Mouse (Mus musculus) adrenal gland, postnatal 36 days (tissue): ENCODE data around the gene Ssh2. TPM values are rescaled to one million over a fixed set of nuclear protein-coding genes. Genes with fewer than 3 reads are reported as not detected.
"Not testable (repeated sequence)": the region's sequence is repeated elsewhere in the genome, so short reads cannot be mapped to it uniquely, and the experiment has no call there.

Source experiments
- DNase-seq, 2 experiments: peaks; one replicate each; pipeline ENCODE4 v3.0.0; 2021; ENCODE audit warnings: mixed read lengths in 1 of 2
- total RNA-seq, 2 experiments: library from RNA; stranded (reverse); gene quantifications; 2 replicates each; pipeline ENCODE4 v1.2.3; 2021

The Ssh2 gene
- total RNA-seq, 2 experiments from 2014 or later, result 16.8 to 27.1 TPM

DNA sequence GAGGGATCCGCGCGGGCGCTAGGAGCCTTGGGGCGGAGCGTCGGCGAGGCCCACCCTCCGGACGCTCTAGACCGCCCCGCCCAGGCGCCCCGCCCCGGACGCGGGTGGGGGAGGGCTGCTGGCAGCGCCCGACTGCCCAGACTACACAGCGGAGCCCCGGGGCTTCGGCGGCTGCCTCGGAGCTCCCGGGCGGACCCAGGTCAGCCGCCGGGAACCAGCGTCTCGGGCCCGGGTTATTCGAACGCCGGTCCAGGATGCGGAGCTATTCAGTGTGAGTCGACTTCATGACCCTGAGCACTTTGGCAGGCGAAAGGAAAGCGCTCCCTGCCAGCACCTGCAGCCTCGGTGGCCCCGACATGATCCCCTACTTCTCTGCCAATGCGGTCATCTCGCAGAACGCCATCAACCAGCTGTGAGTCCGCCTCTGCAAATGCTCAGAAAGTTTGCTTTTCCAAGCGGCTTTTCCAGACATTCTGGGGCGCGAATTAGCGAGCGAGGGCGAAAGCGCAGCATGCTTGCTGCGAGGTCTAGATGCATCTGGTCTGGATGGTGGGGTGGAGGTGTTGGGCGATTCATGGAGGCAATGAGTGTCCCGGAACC is 132.2 kb downstream of the Ssh2 start:
- peak; percentile 96 to 99 for DNase-seq

DNA sequence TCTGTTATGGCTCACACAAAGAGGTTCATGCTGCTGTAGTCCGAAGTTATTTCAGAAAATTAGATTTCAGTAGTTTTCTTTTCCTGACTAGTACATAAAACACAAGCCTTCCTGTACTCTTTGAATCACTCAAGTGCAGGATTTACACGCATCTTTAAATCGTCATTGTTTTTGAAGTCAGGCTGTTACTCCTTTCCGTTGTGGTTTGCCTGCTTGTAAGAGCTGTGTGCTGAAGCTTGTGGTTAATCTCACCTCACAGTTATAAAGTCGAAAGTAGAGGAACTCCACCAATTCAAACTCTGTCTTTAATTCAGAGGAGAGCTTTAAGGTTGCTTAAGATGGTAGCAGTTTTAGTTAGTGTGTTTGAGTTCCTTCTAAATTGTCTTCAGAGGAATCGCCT is 132.9 kb downstream of the Ssh2 start:
- no peak for DNase-seq

DNA sequence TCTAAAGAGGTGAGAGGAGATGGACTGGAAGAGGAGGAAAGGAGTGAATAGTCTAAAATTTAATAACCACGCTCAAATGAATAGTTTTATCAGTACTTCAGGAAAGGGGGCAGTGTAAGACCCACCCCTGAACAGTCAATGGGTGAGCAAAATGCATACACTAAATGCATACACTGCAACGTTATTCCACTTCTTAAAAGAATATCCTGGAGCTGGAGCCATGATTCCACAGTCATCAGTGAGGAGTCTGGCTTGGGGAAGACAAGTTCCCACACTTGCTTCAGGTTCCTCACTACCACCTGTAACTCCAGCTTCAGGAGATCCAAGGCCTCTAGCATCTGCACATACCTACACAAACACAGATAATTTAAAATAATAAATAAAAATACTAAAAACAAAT is 133.6 kb downstream of the Ssh2 start:
- no peak for DNase-seq

DNA sequence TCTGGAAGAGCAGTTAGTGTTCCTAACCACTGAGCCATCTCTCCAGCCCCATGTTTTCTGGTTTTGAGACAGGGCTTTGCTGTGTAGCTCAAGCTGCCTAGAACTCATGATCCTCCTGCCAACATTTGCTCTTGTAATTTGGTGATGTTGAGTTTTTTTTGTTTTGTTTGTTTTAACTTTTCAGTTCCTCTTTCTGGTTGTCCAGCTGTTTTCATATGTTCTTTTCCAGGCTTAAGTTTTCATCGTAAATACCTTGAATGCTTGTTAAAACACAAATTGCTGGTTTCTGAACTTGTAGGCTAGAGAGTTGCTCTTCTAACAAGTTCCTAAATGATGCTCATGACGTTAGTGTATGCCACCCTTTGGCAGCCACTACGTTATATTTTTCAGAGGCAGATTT is 139.0 kb downstream of the Ssh2 start:
- DNase-seq, result no peak

DNA sequence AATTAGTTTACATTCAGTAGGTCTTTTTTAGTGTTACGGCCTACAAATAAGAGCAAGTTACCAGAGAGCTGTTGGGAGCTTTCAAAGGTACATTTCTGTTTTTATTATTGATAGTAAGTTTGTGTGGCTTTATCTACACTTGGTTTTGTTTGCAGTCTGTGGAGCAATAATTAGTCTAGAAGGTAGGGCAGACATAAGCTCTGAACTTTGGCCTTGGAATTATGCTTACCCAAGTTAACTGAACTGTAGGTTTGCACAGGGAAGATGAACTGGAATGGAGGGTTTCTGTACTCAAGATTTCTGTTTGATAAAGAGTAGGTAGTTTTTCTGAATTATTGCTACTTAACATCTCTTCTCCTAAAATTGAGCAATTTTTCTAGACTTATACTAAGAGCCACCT is 141.8 kb downstream of the Ssh2 start:
- no peak for DNase-seq

DNA sequence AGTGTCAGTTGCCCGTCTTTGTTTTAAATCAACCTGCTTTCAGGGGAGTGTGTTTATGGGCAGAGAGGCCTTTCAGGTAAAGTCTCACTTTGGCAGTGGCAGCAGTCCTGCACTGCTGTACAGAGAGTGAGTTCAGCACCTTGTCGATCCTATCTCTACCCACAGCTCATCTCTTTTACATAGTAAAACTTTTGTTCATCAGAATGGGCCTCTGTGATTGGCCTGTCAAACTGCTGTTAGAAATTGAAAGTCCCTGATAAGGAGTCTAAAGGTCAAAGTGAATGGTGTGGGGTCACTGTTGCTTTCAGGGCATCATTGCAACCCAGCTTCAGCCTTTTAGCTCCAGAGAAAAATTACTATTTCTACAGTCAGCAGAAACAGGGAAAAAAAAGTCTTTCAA is 147.4 kb downstream of the Ssh2 start:
- DNase-seq, result no peak

DNA sequence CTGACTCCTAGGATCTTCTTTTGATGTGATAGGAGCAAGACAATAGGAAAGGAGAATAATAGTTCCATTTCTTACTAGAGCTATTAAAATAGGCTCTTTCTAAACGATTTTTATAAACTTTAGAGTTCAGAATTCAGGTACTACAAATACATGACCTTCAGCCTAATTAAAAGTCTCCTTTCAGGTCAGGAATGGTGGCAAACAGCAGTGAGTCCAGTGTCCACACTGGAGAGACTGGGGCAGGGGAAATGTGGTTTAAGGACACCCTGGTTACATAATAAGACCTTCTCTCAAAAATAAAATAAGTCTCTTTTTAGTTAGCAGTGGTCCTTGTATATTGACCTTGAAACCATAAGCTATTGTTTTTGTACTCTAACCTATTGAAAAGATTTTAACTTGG is 148.3 kb downstream of the Ssh2 start:
- no peak for DNase-seq

DNA sequence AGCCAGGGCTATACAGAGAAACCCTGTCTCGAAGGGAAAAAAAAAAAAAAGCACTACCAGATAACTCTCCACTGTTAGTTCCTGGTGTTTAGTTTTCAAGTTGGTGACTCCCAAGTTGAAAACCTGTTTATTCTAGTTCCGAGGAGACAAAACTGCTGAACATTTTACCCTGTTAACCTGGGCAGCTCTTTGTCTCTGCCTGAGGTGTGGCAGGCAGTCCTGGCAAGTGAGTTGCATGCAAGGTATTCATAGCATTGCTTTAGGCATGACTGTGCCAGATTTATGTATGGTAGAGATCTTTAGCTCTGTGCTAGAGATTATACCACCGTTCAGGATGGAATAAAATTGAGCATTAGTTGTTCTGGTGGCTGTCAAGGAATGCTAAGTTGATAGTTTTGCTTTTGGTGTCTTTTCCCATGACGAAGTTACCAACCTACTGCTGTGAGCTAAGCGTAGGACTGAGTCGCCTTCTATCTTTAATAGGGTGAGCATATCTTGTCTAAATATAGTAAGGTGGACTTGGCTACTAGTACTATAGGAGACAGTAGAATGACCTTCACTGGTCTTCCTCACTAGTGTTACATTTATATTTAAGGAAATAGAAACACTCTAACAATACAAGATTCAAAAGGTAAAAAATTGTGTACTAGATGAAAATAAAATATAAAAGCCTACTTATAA is 149.8 kb downstream of the Ssh2 start:
- DNase-seq, result no peak

DNA sequence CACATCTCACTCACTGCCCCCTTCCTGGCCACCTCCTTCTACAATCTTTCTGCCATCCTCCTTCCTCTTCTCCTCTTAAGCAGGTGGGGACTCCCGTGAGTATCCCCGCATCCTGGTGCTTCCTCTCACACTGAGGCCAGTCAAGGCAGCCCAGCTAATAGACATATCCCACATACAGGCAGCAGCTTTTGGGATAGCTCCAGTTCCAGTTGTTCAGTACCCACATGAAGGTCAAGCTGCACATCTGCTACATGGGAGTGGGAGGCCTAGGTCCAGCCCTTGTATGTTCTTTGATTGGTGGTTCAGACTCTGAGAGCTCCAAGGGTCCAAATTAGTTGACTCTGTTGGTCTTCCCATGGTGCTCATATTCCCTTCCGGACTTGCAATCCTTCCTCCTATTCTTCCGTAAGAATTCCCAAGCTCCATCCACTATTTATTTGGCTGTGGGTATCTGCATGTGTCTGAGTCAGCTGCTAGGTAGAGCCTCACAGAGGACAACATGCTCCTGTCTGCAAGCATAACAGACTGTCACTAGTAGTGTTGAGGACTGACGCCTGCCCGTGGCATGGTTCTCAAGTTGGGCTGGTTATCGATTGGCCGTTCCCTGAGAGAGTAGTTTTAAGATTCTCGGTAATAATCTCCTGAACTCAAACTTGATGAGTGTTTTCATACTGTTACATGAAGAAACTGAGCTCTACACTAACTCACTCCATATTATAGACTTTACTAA is 151.6 kb downstream of the Ssh2 start:
- no peak for DNase-seq

DNA sequence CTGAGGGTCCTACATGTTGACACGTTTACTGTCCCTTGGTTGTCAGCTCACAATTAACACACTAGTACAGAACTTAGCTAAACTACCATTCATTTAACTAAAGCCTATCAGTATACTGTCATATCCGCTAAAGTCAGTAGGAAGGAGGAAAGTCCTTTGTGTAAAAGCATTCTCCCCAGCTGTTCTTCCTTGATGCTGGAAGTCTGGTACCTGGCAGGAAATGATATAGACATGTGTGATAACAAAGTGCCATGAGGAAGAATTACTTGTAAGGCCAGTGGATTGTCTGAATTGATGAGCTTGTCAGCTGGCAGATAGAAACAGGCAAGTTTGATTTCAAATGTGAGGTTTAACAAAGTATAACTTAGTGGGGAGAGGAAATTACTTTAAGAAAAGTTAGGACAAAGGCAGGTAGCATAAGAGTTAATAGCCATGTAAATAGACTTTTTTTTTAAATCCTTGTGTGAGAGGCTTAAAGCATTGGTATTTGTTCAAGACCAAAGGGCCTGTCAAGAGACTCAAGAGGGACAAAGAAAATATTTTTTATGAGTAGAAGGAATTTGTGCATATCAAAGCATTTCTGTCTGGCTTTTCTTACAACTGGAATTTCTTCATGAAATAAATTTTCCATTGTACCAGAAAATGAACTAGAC is 153.2 kb downstream of the Ssh2 start:
- DNase-seq, result no peak

DNA sequence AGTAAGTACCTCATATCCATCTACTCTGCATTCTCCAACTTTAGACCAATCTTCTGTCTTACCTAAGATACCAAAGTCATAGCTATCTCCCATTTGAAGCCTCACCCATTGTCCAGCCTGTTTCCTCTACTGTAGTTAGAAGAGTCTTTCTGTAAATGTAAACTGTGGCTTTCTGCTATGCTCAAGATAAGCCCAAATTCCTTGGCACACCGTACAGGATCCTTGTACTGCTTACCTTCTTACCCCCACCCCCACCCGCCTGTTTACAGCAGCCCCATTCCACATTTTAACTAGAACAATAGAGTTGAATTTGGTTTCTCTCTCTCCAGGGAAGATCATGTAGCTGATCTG is 153.7 kb downstream of the Ssh2 start:
- DNase-seq, result no peak

DNA sequence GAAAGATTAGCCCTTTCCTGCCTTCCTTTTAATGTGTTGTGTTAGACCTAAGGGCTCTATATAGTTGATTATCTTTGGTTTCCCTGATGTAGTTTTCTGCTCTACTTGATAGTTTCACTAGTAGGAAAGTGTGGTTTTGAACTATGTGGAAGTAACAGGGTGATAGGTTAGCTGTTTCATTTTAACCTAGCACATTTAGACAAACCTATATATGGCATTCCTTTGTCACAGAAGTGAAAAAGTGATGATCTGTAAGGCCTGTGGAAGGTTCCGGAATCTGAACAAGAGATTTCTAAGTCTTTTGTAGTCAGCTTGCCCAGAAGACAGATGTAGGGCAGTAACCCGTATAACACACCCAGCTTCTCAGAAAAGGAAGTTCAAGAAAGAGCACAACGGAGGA is 155.0 kb downstream of the Ssh2 start:
- no peak for DNase-seq

DNA sequence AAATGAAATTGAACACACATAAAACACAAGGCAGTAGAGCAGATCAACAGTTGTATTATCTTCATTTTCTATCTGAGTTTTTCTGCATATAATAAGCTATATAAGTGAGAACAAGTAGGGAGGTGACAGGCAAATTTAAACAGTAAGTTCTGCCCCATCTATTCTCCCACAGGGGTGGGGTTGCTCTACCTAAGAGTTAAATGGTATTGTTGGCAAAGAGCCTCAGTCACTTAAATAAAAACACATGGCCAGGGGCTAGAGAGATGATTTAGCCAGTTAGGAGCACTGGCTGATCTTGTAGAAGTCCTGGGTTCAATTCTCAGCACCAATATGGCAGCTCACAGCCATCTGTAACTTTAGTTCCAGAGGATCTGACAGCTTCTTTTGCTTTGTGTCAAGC is 155.6 kb downstream of the Ssh2 start:
- no peak for DNase-seq

DNA sequence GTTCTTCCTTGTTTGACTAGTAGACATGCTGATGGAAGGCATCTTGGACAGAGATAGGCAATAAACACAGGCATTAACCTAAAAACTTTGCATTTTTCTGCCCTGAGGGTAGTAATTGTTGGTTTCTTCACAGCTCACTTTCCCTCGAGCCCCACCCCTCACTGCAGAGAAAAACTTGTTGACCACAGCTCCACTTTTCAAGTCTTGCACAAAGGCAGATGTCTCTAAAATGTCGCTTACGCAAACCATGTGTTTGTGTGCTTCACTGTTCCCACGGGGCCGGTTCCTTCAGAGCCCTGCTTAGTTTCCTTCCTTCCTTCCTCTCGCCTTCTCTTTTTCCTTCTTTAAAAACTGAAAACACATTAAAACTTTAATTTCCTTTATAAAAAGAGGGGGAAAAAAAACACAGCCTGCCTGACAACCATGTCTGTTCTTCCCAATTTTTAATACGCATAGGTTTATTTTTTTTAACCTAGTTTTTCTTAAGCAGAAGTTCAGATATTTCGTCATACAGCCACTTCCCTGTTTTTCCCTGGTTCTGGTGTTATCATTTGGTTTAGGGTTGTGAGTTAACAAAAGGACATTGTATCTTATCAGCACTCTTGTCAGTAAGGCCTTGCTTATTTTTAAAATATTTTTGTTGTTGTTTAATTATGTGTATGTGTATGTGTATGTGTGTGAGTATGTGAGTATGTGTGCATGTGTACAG is 156.3 kb downstream of the Ssh2 start:
- peak in 1 of 2 experiments; percentile 52 for DNase-seq

DNA sequence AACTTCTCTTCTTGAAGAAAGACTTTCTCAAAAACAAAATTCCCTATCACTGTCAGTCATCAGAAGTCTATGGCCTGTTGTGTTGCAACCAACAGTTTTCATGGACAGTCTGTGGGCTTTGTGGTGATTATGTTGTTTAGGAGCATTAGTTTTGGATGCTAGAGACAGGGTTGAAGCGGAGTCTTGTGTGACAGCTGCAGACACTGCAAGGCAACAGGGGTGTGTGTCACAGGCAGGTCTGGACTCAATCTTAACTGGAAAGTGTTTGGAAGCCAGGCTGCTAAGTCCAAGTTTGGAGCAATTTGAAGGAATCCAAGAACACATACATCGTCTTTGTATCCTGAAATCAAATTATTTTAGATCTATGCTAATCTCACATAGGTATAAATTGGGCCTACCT is 162.5 kb downstream of the Ssh2 start:
- DNase-seq, result no peak

DNA sequence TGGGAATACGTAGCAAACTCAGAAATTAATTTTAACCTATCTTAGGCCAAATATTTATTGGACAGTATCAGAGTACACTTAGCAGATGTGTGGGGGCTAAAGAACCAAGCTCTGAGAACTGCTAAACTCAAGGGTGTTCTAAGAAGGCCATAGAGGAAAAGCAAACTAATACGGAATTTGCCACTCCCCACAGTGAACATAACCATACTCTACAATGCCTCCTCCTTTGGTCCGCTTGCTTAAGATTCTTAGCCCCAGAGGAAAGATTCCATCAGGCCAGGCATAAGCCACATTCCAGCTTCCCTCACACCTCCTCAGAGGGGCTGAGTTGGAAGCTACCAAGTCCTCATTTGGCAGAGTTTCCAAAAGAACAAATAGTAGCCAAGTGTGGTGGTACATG is 165.1 kb downstream of the Ssh2 start:
- no peak for DNase-seq

DNA sequence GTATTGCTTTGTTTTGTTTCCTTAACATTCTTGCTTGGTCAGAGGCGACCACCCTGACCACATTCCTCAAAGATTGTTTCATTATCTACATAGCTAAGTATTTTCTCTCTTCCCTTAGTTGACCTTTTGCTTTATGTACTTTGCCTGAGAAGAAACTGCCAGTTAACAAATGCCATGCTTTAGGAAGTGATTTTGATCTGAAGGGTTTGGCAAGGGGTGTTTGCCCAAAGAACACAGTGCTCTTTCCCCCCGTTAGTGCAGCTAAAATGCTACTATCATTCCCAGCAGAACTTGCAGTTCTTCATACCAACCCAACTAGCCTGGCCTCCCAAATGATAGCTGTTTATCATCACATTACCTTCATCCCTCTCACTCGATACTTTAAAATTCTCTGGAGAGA is 168.1 kb downstream of the Ssh2 start:
- no peak for DNase-seq

DNA sequence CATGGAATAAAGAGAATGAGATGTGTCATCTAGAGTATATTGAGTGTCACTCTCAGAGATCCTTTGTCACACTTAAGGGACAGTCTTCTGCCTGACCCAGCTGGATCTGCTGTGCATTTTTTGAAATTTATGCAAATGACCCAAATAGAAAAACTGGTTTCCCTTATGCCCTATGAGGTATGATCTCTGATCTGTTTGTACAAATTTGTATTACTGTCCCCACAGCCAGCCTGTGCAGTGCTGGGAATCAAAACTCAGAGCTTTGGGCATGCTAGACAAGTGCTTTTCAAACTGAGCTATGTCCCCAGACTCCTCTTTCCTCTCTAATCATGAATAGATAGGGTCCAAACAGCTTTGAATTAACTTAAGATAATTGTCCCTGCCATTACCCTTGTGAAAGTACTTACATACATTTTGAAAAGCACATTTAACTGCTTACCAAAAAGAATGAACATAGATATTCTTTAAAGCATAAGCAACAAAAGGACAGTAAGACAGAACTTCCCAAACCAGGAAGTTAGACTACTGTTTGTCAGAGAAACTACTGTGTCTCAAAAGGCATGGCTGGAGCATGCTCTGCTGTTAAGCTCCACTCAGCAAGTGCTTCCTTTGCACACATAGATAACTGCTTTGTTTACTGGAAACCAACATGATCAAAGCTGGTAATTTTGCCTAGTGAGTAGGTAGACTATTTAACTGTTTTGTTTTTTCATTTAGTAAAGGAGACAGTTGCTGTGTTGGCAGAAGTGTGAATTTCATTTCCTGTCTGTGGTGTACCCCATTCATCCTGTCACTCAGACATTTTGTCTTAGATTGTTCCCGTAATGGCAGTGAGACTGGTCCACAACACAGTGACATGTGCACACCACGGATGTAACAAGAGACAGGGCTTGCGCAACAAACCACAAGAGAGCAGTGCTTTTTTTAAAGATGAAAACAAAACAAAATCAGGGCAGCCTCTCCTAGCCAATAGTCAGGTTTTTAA is 169.9 kb downstream of the Ssh2 start:
- DNase-seq, result peak; percentile 48 to 61

DNA sequence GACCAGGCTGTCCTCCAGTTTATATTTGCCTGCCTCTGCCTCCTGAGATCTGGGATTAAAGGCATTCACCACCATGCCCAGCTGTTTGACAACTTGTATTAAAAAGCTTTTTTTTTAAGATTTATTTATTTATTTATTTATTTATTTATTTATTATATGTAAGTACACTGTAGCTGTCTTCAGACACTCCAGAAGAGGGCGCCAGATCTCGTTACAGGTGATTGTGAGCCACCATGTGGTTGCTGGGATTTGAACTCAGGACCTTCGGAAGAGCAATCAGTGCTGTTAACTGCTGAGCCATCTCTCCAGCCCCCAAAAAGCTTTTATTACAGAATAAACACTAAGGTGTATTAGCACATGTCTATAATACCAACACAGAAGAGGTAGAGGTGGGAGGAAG is 172.1 kb downstream of the Ssh2 start:
- DNase-seq, result not testable (repeated sequence)

DNA sequence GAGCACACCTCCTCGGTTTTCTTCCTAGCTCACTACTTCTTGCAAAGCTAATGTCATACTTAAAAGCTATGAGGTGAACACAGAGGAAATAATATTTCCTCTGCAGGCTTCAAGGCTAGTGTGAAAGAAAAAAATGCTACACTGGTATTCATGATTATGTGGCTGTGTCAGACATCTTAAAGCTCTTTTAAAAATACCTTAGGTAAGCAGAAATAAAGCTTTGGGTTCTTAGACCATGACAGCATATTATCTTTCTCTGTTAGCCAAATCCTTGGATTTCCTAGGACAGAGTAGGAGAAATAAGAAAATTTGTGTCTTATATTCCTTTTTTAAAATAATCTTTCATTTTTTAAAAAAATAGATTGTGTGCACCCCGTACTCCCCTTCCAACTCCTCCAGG is 179.5 kb downstream of the Ssh2 start:
- DNase-seq, result no peak

DNA sequence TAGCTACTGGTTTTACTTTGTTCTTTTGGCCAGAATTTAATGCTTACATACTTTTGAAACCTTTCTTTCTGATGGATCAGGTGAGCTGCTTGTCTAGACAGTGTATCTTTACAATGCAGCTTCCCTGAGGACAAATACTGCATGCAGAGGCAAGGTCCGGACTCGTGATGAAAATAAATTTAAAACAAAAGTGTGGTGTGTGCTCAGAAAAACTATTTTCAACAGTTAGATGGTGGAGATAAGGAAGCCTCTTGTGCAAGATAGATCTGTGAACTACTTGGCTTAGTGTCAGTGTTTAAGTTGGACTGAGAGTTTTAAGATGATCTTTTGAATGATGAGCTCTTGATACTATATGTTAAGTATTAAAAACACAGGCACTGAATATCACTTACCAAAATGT is 186.4 kb downstream of the Ssh2 start:
- no peak for DNase-seq
